Mouse (Mus musculus) midbrain, postnatal 0 days (tissue): ENCODE measurements at regions not wholly inside any gene's neighbourhood (a gene's known extent, or its start where the extent isn't known, plus 50 kb on each side); places are given as distances from the start of the nearest gene placed in this dataset.

Source experiments
- ATAC-seq: fragments of 200-750 bp; cut with Nextera tagmentation; 2 replicates; pipeline ENCODE4 v1.8.0; 2017; ENCODE audit warnings: moderate number of reproducible peaks, mild to moderate bottlenecking, moderate TSS enrichment, moderate library complexity; ENCODE audit not compliant: low FRiP score
- DNase-seq: peaks from one replicate; pipeline ENCODE4 v3.0.0-alpha.2; 2015; ENCODE audit warnings: low spot score
- H3K27ac ChIP-seq: fragments of 300-500 bp; sonication (generic); 2 replicates; pipeline ENCODE4 v1.5.1; 2014; ENCODE audit warnings: low read depth, mild to moderate bottlenecking, low read length, mixed read lengths
- H3K27me3 ChIP-seq: fragments of 300-500 bp; sonication (generic); 2 replicates; pipeline ENCODE4 v1.6.1; 2014; ENCODE audit warnings: low read length, control low read depth, mixed read lengths; ENCODE audit not compliant: insufficient read depth
- H3K36me3 ChIP-seq: fragments of 300-500 bp; sonication (generic); 2 replicates; pipeline ENCODE4 v1.6.1; 2014; ENCODE audit warnings: low read length, control low read depth, mixed read lengths; ENCODE audit not compliant: insufficient read depth
- H3K4me1 ChIP-seq: fragments of 300-500 bp; sonication (generic); 2 replicates; pipeline ENCODE4 v1.6.1; 2014; ENCODE audit warnings: mild to moderate bottlenecking, control low read depth, antibody characterized with exemption, low read length, mixed read lengths; ENCODE audit not compliant: insufficient read depth
- H3K4me2 ChIP-seq: fragments of 300-500 bp; sonication (generic); 2 replicates; pipeline ENCODE4 v1.6.1; 2014; ENCODE audit warnings: low read depth, mild to moderate bottlenecking, low read length, mixed read lengths; ENCODE audit not compliant: poor library complexity, severe bottlenecking
- H3K4me3 ChIP-seq: fragments of 300-500 bp; sonication (generic); 2 replicates; pipeline ENCODE4 v1.5.1; 2014; ENCODE audit warnings: low read depth, mild to moderate bottlenecking, low read length, moderate library complexity
- H3K9ac ChIP-seq: fragments of 300-500 bp; sonication (generic); replicated peaks from 2 replicates; pipeline ENCODE4 v1.6.1; 2014; ENCODE audit warnings: mild to moderate bottlenecking, low read length, moderate library complexity, mixed read lengths; ENCODE audit not compliant: poor library complexity, severe bottlenecking
- H3K9me3 ChIP-seq: fragments of 300-500 bp; sonication (generic); 2 replicates; pipeline ENCODE4 v1.6.1; 2016; ENCODE audit warnings: low read length, control low read depth
- CTCF ChIP-seq: IDR thresholded peaks from 2 replicates; pipeline ENCODE4 v1.5.1; 2016; ENCODE audit warnings: antibody characterized with exemption, mild to moderate bottlenecking
- WGBS: fragments of 180-500 bp; shearing (Covaris S2); extraction: QIAGEN DNeasy Blood & Tissue Kit; methylation state at CpG from one replicate; pipeline ENCODE4 v1.1.7; 2014; 5-methylcytosine and 5-hydroxymethylcytosine counted together

GRCm38 (mm10) chr1:177670576-177670975 lies 59.0 kb upstream of the 1700016C15Rik start:
- no peak overlapping the region for H3K4me2 ChIP-seq
- no peak for DNase-seq
- no peak overlapping the region for H3K9ac ChIP-seq
- no peak for TF ChIP-seq CTCF
- H3K27ac ChIP-seq: no peak overlapping the region
- no peaks in the 10 kb centered on the region for H3K4me1 ChIP-seq
- ATAC-seq: no peak
- H3K4me3 ChIP-seq: no peak overlapping the region
- no peaks in the 10 kb centered on the region for H3K27me3 ChIP-seq
- H3K9me3 ChIP-seq: no peaks in the 10 kb centered on the region
- H3K36me3 ChIP-seq: no peaks in the 10 kb centered on the region
- 95% methylated on average over 1 of the region's 1 CpGs for WGBS

GRCm38 (mm10) chr1:177676657-177677056 lies 53.0 kb upstream of the 1700016C15Rik start:
- WGBS: 94% methylated on average over 5 of the region's 5 CpGs
- no peak for TF ChIP-seq CTCF

GRCm38 (mm10) chr1:177678832-177679231 lies 50.8 kb upstream of the 1700016C15Rik start:
- no peak overlapping the region for H3K4me2 ChIP-seq
- no peaks in the 10 kb centered on the region for H3K9me3 ChIP-seq
- H3K27me3 ChIP-seq: no peaks in the 10 kb centered on the region
- no peak overlapping the region for H3K4me3 ChIP-seq
- no peak for TF ChIP-seq CTCF
- DNase-seq: no peak
- WGBS: 86% methylated on average over 4 of the region's 4 CpGs
- H3K9ac ChIP-seq: no peak overlapping the region
- H3K36me3 ChIP-seq: no peaks in the 10 kb centered on the region
- no peak overlapping the region for H3K27ac ChIP-seq
- no peak for ATAC-seq
- no peaks in the 10 kb centered on the region for H3K4me1 ChIP-seq

More at GRCm38 (mm10) chr1:177676657-177677056, 53.0 kb upstream of the 1700016C15Rik start:
- DNase-seq (no peak), ATAC-seq (no peak)
- H3K4me1 ChIP-seq: no peaks in the 10 kb centered on the region
- H3K4me2 ChIP-seq: no peak overlapping the region
- H3K9ac ChIP-seq: no peak overlapping the region
- no peaks in the 10 kb centered on the region for H3K9me3 ChIP-seq
- H3K27me3 ChIP-seq: no peaks in the 10 kb centered on the region
- H3K27ac ChIP-seq: no peak overlapping the region
- no peaks in the 10 kb centered on the region for H3K36me3 ChIP-seq
- no peak overlapping the region for H3K4me3 ChIP-seq
